ENCODE assay signal across 22 mouse cellular contexts in the genomic region with DNA sequence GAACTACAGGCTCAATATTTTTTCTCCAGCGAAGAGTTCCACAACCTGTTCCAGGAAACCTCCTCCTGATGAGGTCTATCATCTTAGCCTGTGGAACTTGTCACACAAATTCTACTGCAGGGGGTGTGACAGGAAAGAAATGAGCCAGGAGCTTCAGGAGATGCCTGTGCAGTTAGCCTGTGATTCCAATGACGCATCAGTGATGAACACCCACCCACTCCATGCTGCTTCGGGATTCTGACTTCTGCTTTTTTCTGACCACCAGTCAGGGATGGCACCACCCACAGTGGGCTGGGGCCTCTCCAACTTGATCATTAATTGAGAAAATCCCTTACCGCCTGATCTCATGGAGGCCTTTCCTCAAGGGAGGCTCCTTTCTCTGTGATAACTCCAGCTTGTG. TPM values are rescaled to one million over a fixed set of nuclear protein-coding genes. Genes with fewer than 3 reads are reported as not detected.
DNase-seq lines count a peak whose midpoint lies in the region; ATAC-seq and TF ChIP-seq lines count a peak whose summit lies in the region.
"Had no signal": no experiment of that assay in that cellular context is flagged by ENCODE, and none has a peak within 500 bp of the region (broad histone marks: within the 10 kb centered on the region; RNA-seq: fewer than 3 reads in every experiment).

No protein-coding gene starts in this region.

- no peak for TF ChIP-seq CTCF in bone marrow macrophage, adult 2 months (IDR thresholded peaks at IDR 0.05; ENCODE audit: low read depth, low read length)
- no peak for TF ChIP-seq CTCF in forebrain, postnatal 0 days (IDR thresholded peaks at IDR 0.05; ENCODE audit: low read depth)

- H3K4me1 ChIP-seq in kidney, embryonic 16.5 days (ENCODE audit: insufficient read depth, low read length), result peaks cover 13% of the 10 kb centered on the region
- H3K4me1 ChIP-seq in bone marrow macrophage, adult 2 months (ENCODE audit: control insufficient read depth, insufficient read depth, low read length), result peaks cover 21% of the 10 kb centered on the region
- H3K4me1 ChIP-seq in forebrain, postnatal 0 days (ENCODE audit: insufficient read depth), result 0 out of 2 replicates have a peak, but pooled peaks cover 3% of the 10 kb centered on the region
- H3K4me1 ChIP-seq: stomach, embryonic 15.5 days had no signal

- H3K27me3 ChIP-seq in kidney, embryonic 16.5 days (ENCODE audit: insufficient read depth, low read length), result no peaks in the 10 kb centered on the region
- no peaks in the 10 kb centered on the region for H3K27me3 ChIP-seq in forebrain, postnatal 0 days (ENCODE audit: insufficient read depth, low read length)
- H3K27me3 ChIP-seq: embryonic facial prominence, embryonic 13.5 days; forebrain, embryonic 15.5 days; midbrain, embryonic 15.5 days; stomach, embryonic 15.5 days had no signal

- H3K36me3 ChIP-seq in kidney, embryonic 16.5 days (ENCODE audit: insufficient read depth, low read length), result no peaks in the 10 kb centered on the region
- no peaks in the 10 kb centered on the region for H3K36me3 ChIP-seq in forebrain, postnatal 0 days (ENCODE audit: insufficient read depth)
- H3K36me3 ChIP-seq: embryonic facial prominence, embryonic 13.5 days; forebrain, embryonic 15.5 days; hindbrain, embryonic 10.5 days; midbrain, embryonic 15.5 days; stomach, embryonic 15.5 days had no signal

- H3K9me3 ChIP-seq in kidney, embryonic 16.5 days (ENCODE audit: low read length), result no peaks in the 10 kb centered on the region
- no peaks in the 10 kb centered on the region for H3K9me3 ChIP-seq in forebrain, postnatal 0 days (ENCODE audit: low read length)
- H3K9me3 ChIP-seq: embryonic facial prominence, embryonic 13.5 days; forebrain, embryonic 15.5 days; hindbrain, embryonic 10.5 days; midbrain, embryonic 15.5 days; stomach, embryonic 15.5 days had no signal

- H3K4me2 ChIP-seq in kidney, embryonic 16.5 days (replicated peaks; ENCODE audit: low read depth, low read length), result no peak overlapping the region
- no peak overlapping the region for H3K4me2 ChIP-seq in forebrain, postnatal 0 days (ENCODE audit: low read depth)
- H3K4me2 ChIP-seq: embryonic facial prominence, embryonic 13.5 days; forebrain, embryonic 15.5 days; midbrain, embryonic 15.5 days; stomach, embryonic 15.5 days had no signal

- peak overlapping the region; percentile 51; the same call in 1 of the 2 replicates for H3K27ac ChIP-seq in kidney, embryonic 16.5 days (ENCODE audit: low read length)
- H3K27ac ChIP-seq in bone marrow macrophage, adult 2 months (ENCODE audit: insufficient read depth, low read depth, low read length), result 0 out of 2 replicates have a peak overlapping the region, but pooled peaks have one; percentile 19
- H3K27ac ChIP-seq in forebrain, postnatal 0 days (ENCODE audit: low read depth, low read length), result no peak overlapping the region
- H3K27ac ChIP-seq: embryonic facial prominence, embryonic 13.5 days; forebrain, embryonic 15.5 days; heart, adult 2 months; hindbrain, embryonic 10.5 days; hindbrain, postnatal 0 days; midbrain, embryonic 15.5 days; stomach, embryonic 15.5 days had no signal

- TF ChIP-seq POLR2A in bone marrow macrophage, adult 2 months (IDR thresholded peaks at IDR 0.05; ENCODE audit: borderline replicate concordance, low read depth, low read length), result no peak

- DNase-seq in kidney, postnatal 36 days, result no peak
- DNase-seq in right cerebral cortex, adult 18-20 months, result peak; percentile 56
- DNase-seq in right cerebral cortex, postnatal 4 days, result no peak
- no peak for DNase-seq in spleen, adult 18-20 months
- no peak for DNase-seq in forebrain, postnatal 0 days
- DNase-seq: adrenal gland, postnatal 36 days; cerebellum, adult 9-11 months; heart, adult 2 months; kidney, postnatal 10 days; liver; thymus, adult 2 months had no signal

- no peak overlapping the region for H3K4me3 ChIP-seq in kidney, embryonic 16.5 days (ENCODE audit: low read length)
- no peak overlapping the region for H3K4me3 ChIP-seq in bone marrow macrophage, adult 2 months (ENCODE audit: insufficient read depth, low read length)
- H3K4me3 ChIP-seq in forebrain, postnatal 0 days (ENCODE audit: low read depth, low read length), result no peak overlapping the region
- H3K4me3 ChIP-seq: embryonic facial prominence, embryonic 13.5 days; forebrain, embryonic 15.5 days; heart, adult 2 months; hindbrain, embryonic 10.5 days; midbrain, embryonic 15.5 days; stomach, embryonic 15.5 days had no signal

- 56% methylated on average over 4 of the region's 4 CpGs for WGBS in kidney, embryonic 16.5 days
- WGBS in forebrain, postnatal 0 days, result 68% methylated on average over 4 of the region's 4 CpGs

- H3K9ac ChIP-seq in kidney, embryonic 16.5 days (replicated peaks; ENCODE audit: low read length), result no peak overlapping the region
- no peak overlapping the region for H3K9ac ChIP-seq in forebrain, postnatal 0 days
- H3K9ac ChIP-seq: embryonic facial prominence, embryonic 13.5 days; forebrain, embryonic 15.5 days; midbrain, embryonic 15.5 days; stomach, embryonic 15.5 days had no signal

- no peak for ATAC-seq in kidney, embryonic 16.5 days (ENCODE audit: low FRiP score, low TSS enrichment)
- peak; percentile 86 for ATAC-seq in megakaryocyte progenitor cell, adult 5-6 weeks (replicated peaks; ENCODE audit: poor library complexity)
- no peak for ATAC-seq in forebrain, postnatal 0 days
- ATAC-seq: forebrain, embryonic 15.5 days; hindbrain, postnatal 0 days; intestine, postnatal 0 days; lung, postnatal 0 days; midbrain, embryonic 15.5 days had no signal

RNA-seq across cellular contexts. Expression of a gene that starts 54.1 kb away (rescaled TPM):
- 90.4 and 93.7 TPM in 2 replicates for polyA plus RNA-seq in kidney, embryonic 16.5 days (2015; fragmentation: Nextera tagmentation; extraction: Ambion mirVana)
- polyA plus RNA-seq in bone marrow macrophage, adult 2 months (2012; ENCODE audit: insufficient read depth, insufficient read length, missing spikeins), result 86.0 and 97.0 TPM in 2 replicates
- total RNA-seq in megakaryocyte progenitor cell, adult 5-6 weeks (2015), result 77.5 and 85.6 TPM in 2 replicates
- total RNA-seq in megakaryocyte progenitor cell, adult 5-6 weeks (2017), result 47.0 and 53.9 TPM in 2 replicates
- total RNA-seq in forebrain, postnatal 0 days (2014; rRNA removed), result 3.0 and 3.5 TPM in 2 replicates
- polyA plus RNA-seq in forebrain, postnatal 0 days (2015; fragmentation: Nextera tagmentation; extraction: Ambion mirVana), result 4.4 and 5.2 TPM in 2 replicates

Comparison
In these comparisons a context has a peak if more than half of its experiments do, and no peak if none do; other contexts are left out.
1. RNA of a gene that starts 54.1 kb away (polyA plus RNA-seq): 90.4 to 93.7 TPM in kidney, embryonic 16.5 days and 86.0 to 97.0 TPM in bone marrow macrophage, adult 2 months; 4.4 to 5.2 TPM in forebrain, postnatal 0 days; every median in the first group is over 10 times any median in the second.